Mouse (Mus musculus) MEL (cell line): Measurements from ENCODE around the gene Epha4.

Experiments used
- CTCF ChIP-seq, 3 experiments: IDR thresholded peaks in 2 of 3; conservative IDR thresholded peaks in 1 of 3; 2 replicates each; pipeline ENCODE4 v1.5.1; 2011 to 2012; ENCODE audit warnings: low read length in 3 of 3, low read depth in 2 of 3, mild to moderate bottlenecking in 2 of 3, improper control_type of control experiment in 1 of 3, inconsistent platforms in 1 of 3, mixed read lengths in 1 of 3, moderate library complexity in 1 of 3; ENCODE audit not compliant: control insufficient read depth in 1 of 3, insufficient read depth in 1 of 3, poor library complexity in 1 of 3, severe bottlenecking in 1 of 3
- GABPA ChIP-seq: IDR thresholded peaks from 2 replicates; pipeline ENCODE4 v1.6.1; 2012; ENCODE audit warnings: low read depth, mild to moderate bottlenecking, inconsistent platforms, low read length, improper control_type of control experiment, moderate library complexity
- ZNF384 ChIP-seq: IDR thresholded peaks from 2 replicates; pipeline ENCODE4 v1.6.1; 2012; ENCODE audit warnings: low read depth, mild to moderate bottlenecking, inconsistent platforms, low read length, improper control_type of control experiment

GRCm38 (mm10) chr1:77496468-77497181, 18.3 kb downstream of the Epha4 start:
- TF ChIP-seq CTCF (IDR thresholded peaks at IDR 0.05 in 2 of 3, conservative IDR thresholded peaks at IDR 0.05 in 1 of 3; ENCODE audit: control insufficient read depth in 1 of 3, insufficient read depth in 1 of 3, low read depth in 2 of 3, low read length in 3 of 3, poor library complexity in 1 of 3, severe bottlenecking in 1 of 3), result no peak
- TF ChIP-seq ZNF384, result no peak
- TF ChIP-seq GABPA, result no peak
